In the genomic region with DNA sequence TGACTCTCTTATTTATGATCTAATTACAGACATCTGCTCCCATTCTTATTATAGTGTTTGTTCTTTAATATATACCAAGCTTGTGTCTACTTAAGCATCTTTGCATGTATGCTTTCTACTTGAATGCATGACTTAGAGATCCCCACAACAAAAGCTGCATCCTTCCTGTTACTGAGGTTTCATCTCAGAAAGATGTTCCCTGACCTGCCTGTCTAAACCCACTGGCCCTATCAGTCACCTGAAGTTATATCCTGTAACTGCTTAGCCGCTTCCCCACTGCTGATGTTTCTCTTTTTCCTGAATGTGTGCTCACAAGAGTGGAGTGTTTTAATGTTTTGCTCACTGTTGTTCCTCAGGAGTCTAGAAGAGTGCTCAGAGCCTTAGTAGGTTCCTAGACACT, we compare ENCODE assay signal across 10 mouse cellular contexts.
"Had no signal": no experiment of that assay in that cellular context is flagged by ENCODE, and none has a peak within 500 bp of the region (broad histone marks: within the 10 kb centered on the region; RNA-seq: fewer than 3 reads in every experiment).

No protein-coding gene starts in this region.

- DNase-seq: kidney, adult 11 months; kidney, adult 9 months; kidney, postnatal 36 days; layer of hippocampus, adult 9-11 months; layer of hippocampus, postnatal 36 days; left cerebral cortex, postnatal 4 days; lung, adult 18-20 months; lung, postnatal 4 days; right cerebral cortex, postnatal 25 days; thymus, postnatal 36 days had no signal
